Mouse (Mus musculus): ENCODE data around the gene Tmsb4x. TPM values are rescaled to one million over a fixed set of nuclear protein-coding genes. Genes with fewer than 3 reads are reported as not detected.

Tmsb4x gene
- total and polyA plus RNA-seq, 2 experiments: 22.9 to 478 TPM

DNA sequence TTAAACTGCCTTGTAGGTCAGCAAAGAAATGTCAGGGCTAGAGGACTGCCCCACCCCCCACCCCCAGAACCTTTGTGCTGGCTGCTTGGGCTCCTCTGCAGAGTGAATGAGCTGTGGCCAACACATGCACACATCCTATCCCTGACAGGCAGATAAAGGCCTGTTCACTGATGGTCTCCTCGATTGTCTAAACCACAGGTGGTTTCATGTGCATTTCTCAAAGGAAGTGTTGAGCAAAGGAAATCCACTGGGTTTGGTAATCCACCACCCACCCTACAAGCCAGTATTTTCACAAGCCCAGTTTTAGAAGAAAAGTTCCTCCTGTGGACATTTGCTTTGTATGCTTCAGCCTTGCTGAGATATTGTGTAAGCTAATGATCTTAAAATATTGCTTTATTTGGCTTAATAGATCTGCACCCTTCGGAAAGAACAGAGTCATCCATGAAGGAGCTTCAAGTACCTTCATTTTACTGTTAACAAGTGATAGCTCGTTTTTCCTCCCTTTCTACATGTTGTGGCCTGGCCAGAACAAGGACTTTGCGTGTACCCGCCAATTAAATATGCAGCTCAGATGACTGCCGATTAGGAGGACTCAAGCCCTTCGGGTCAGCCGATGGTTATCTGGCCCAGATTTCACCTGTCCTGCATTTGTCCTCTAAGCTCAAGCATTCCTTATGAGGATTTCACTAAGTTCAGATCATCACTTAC is 3.1 kb downstream of the Tmsb4x start:
- TF ChIP-seq CTCF (IDR thresholded peaks at IDR 0.05; ENCODE audit: low read depth, low read length): no peak

DNA sequence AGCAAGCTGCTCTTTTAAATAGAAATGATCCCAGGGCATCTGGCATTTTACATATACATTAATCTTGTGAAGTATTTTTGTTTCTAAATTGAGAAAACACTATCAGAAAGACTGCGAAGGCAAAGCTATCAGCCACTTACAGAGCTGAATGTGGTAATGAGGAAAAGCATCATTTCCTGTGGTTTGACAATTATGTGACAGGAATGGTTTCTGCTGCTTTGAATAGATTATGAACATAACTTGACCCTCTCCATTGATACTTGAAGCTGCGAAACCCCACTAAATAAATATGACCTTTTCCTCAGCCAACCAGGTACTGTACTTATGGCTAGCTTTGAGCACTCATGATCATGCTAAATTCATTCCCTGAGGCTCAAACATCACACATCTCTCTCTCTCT is 7.8 kb downstream of the Tmsb4x start:
- WGBS: 70% methylated on average over 2 of the region's 2 CpGs
- H3K27ac ChIP-seq (replicated peaks; ENCODE audit: insufficient read depth, low read depth, low read length): no peak overlapping the region
- no peaks in the 10 kb centered on the region for H3K36me3 ChIP-seq (ENCODE audit: control insufficient read depth, insufficient read depth, low read length)
- no peak overlapping the region for H3K9ac ChIP-seq (ENCODE audit: low read depth, low read length)
- TF ChIP-seq POLR2A (IDR thresholded peaks at IDR 0.05; ENCODE audit: extremely low read depth, insufficient read depth, low read length) (no peak), CTCF (IDR thresholded peaks at IDR 0.05; ENCODE audit: low read depth, low read length) (no peak)
- no peaks in the 10 kb centered on the region for H3K27me3 ChIP-seq (ENCODE audit: control insufficient read depth, insufficient read depth, low read length)
- no peaks in the 10 kb centered on the region for H3K79me2 ChIP-seq (ENCODE audit: control insufficient read depth, insufficient read depth, low read length)
- DNase-seq (ENCODE audit: extremely low read depth, low read depth, low spot score): no peak
- H3K4me1 ChIP-seq (ENCODE audit: control insufficient read depth, insufficient read depth, low read length): no peaks in the 10 kb centered on the region
- H3K4me3 ChIP-seq (ENCODE audit: insufficient read depth, low read depth, low read length): no peak overlapping the region

More for the DNA sequence above, 3.1 kb downstream of the Tmsb4x start:
- Histone ChIP-seq H3K9ac (ENCODE audit: low read depth, low read length) (no peak overlapping the region), H3K27ac (replicated peaks; ENCODE audit: insufficient read depth, low read depth, low read length) (no peak overlapping the region), H3K27me3 (ENCODE audit: control insufficient read depth, insufficient read depth, low read length) (no peaks in the 10 kb centered on the region), H3K4me1 (ENCODE audit: control insufficient read depth, insufficient read depth, low read length) (no peaks in the 10 kb centered on the region), H3K79me2 (ENCODE audit: control insufficient read depth, insufficient read depth, low read length) (no peaks in the 10 kb centered on the region), H3K4me3 (ENCODE audit: insufficient read depth, low read depth, low read length) (no peak overlapping the region), H3K36me3 (ENCODE audit: control insufficient read depth, insufficient read depth, low read length) (peaks cover 5% of the 10 kb centered on the region; the same call in 1 of the 2 replicates)
- 75% methylated on average over 8 of the region's 8 CpGs for WGBS
- DNase-seq (ENCODE audit: extremely low read depth, low read depth, low spot score): no peak

DNA sequence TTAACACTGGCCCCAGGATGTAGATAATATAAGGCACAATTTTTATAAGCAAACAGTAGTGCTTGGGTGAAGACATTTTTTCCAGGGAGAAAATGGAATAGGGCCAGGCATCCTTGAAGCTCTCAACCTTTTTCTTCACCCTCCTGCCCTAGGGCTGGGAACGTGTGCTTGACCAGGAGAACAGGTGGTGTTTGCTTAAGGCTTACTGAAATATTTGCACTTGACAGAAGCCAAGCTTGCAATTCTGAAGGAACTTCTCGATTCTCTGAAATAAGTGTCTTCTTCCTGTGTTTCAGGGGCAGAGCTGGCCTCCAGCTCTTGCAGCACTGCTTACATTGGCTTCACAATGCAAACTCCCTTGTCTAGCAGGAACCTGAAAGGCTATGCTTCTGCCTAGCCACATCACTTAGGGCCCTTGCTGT is 13.9 kb downstream of the Tmsb4x start:
- no peaks in the 10 kb centered on the region for H3K27me3 ChIP-seq (ENCODE audit: control insufficient read depth, insufficient read depth, low read length)
- H3K27ac ChIP-seq (replicated peaks; ENCODE audit: insufficient read depth, low read depth, low read length): no peak overlapping the region; the same call in 1 of the 2 replicates
- 19% methylated on average over 2 of the region's 2 CpGs for WGBS

DNA sequence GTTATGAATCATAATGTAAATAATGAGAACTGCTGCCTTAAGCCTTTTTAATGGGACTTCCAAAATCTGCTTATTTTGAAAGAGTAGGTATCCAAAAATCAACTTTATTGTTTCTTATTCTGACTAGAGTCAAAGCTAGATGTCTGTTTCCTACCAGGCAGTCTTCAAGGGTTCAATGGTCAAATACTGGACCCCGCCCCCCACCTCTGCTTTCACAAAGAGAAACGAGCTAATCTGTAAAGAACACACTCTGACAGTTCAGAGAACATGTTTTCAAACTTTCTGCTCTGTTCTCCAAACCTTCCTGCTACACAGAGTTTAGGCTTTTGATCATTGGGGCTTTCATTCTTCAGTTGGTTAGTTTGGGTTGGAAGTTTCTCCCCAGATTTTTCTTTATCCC is 22.8 kb downstream of the Tmsb4x start:
- TF ChIP-seq POLR2A (IDR thresholded peaks at IDR 0.05; ENCODE audit: extremely low read depth, insufficient read depth, low read length) (no peak), CTCF (IDR thresholded peaks at IDR 0.05; ENCODE audit: low read depth, low read length) (no peak)
- no peak for DNase-seq (ENCODE audit: extremely low read depth, low read depth, low spot score)
- no peak overlapping the region for H3K9ac ChIP-seq (ENCODE audit: low read depth, low read length)
- H3K79me2 ChIP-seq (ENCODE audit: control insufficient read depth, insufficient read depth, low read length): no peaks in the 10 kb centered on the region
- no peak overlapping the region for H3K4me3 ChIP-seq (ENCODE audit: insufficient read depth, low read depth, low read length)
- H3K27me3 ChIP-seq (ENCODE audit: control insufficient read depth, insufficient read depth, low read length): no peaks in the 10 kb centered on the region
- H3K4me1 ChIP-seq (ENCODE audit: control insufficient read depth, insufficient read depth, low read length): no peaks in the 10 kb centered on the region
- no peaks in the 10 kb centered on the region for H3K36me3 ChIP-seq (ENCODE audit: control insufficient read depth, insufficient read depth, low read length)
- WGBS: 31% methylated on average over 2 of the region's 2 CpGs
- no peak overlapping the region for H3K27ac ChIP-seq (replicated peaks; ENCODE audit: insufficient read depth, low read depth, low read length)

More for the DNA sequence above, 13.9 kb downstream of the Tmsb4x start:
- peak; percentile 8 for DNase-seq (ENCODE audit: extremely low read depth, low read depth, low spot score)
- Histone ChIP-seq H3K36me3 (ENCODE audit: control insufficient read depth, insufficient read depth, low read length) (no peaks in the 10 kb centered on the region), H3K9ac (ENCODE audit: low read depth, low read length) (no peak overlapping the region), H3K4me1 (ENCODE audit: control insufficient read depth, insufficient read depth, low read length) (no peaks in the 10 kb centered on the region), H3K4me3 (ENCODE audit: insufficient read depth, low read depth, low read length) (no peak overlapping the region), H3K79me2 (ENCODE audit: control insufficient read depth, insufficient read depth, low read length) (no peaks in the 10 kb centered on the region)
- TF ChIP-seq CTCF (IDR thresholded peaks at IDR 0.05; ENCODE audit: low read depth, low read length) (no peak), POLR2A (IDR thresholded peaks at IDR 0.05; ENCODE audit: extremely low read depth, insufficient read depth, low read length) (no peak)

DNA sequence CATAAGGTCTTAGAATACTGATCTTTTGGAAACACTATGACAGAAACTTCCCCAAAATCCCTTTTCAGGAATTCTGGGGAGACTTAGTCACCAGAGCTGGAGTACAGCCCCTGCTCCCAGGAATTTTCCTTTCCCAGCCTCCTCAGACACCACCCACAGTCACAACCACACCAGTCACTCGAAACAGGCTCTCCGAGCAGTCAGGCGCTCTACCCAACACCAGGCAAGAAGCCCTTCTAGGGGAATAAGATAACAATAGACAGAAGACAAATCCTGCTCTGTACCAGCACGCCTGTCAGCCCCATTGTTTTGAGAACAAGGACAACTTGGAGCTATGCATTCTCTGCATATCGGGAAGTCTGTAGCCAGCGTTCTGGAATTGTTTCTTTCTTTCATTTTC is 25.6 kb downstream of the Tmsb4x start:
- Histone ChIP-seq H3K4me3 (ENCODE audit: insufficient read depth, low read depth, low read length) (no peak overlapping the region), H3K9ac (ENCODE audit: low read depth, low read length) (no peak overlapping the region), H3K36me3 (ENCODE audit: control insufficient read depth, insufficient read depth, low read length) (no peaks in the 10 kb centered on the region), H3K27me3 (ENCODE audit: control insufficient read depth, insufficient read depth, low read length) (no peaks in the 10 kb centered on the region), H3K4me1 (ENCODE audit: control insufficient read depth, insufficient read depth, low read length) (no peaks in the 10 kb centered on the region), H3K79me2 (ENCODE audit: control insufficient read depth, insufficient read depth, low read length) (no peaks in the 10 kb centered on the region), H3K27ac (replicated peaks; ENCODE audit: insufficient read depth, low read depth, low read length) (no peak overlapping the region)
- TF ChIP-seq CTCF (IDR thresholded peaks at IDR 0.05; ENCODE audit: low read depth, low read length) (no peak), POLR2A (IDR thresholded peaks at IDR 0.05; ENCODE audit: extremely low read depth, insufficient read depth, low read length) (no peak)
- no peak for DNase-seq (ENCODE audit: extremely low read depth, low read depth, low spot score)
- WGBS: 77% methylated on average over 6 of the region's 6 CpGs

DNA sequence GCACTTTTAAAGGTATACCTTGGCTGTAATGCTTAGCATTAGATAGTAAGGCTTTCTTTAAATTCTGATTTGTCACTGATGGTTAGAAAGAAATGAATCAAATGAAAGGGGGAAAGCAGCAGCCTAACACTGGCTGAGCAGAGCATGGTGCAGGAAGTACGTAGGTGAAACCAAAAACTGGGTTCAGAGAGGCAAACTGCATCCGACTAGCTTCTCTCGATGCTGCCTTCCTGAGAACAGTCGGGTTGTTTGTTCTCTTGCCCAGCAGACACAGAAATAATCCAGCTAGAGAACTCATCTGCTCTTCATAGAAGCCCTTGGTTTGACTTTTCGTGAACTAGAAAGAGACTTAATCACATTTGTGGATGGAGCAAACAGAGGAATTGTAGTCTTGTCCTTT is 26.7 kb downstream of the Tmsb4x start:
- WGBS: 88% methylated on average over 5 of the region's 5 CpGs
- no peaks in the 10 kb centered on the region for H3K27me3 ChIP-seq (ENCODE audit: control insufficient read depth, insufficient read depth, low read length)
- H3K27ac ChIP-seq (replicated peaks; ENCODE audit: insufficient read depth, low read depth, low read length): no peak overlapping the region
- H3K4me3 ChIP-seq (ENCODE audit: insufficient read depth, low read depth, low read length): no peak overlapping the region
- no peaks in the 10 kb centered on the region for H3K36me3 ChIP-seq (ENCODE audit: control insufficient read depth, insufficient read depth, low read length)
- H3K79me2 ChIP-seq (ENCODE audit: control insufficient read depth, insufficient read depth, low read length): no peaks in the 10 kb centered on the region
- TF ChIP-seq CTCF (IDR thresholded peaks at IDR 0.05; ENCODE audit: low read depth, low read length): no peak
- TF ChIP-seq POLR2A (IDR thresholded peaks at IDR 0.05; ENCODE audit: extremely low read depth, insufficient read depth, low read length): no peak
- H3K9ac ChIP-seq (ENCODE audit: low read depth, low read length): no peak overlapping the region
- no peaks in the 10 kb centered on the region for H3K4me1 ChIP-seq (ENCODE audit: control insufficient read depth, insufficient read depth, low read length)
- DNase-seq (ENCODE audit: extremely low read depth, low read depth, low spot score): no peak
